8 mouse cellular contexts compared by ENCODE assay signal in the genomic region with DNA sequence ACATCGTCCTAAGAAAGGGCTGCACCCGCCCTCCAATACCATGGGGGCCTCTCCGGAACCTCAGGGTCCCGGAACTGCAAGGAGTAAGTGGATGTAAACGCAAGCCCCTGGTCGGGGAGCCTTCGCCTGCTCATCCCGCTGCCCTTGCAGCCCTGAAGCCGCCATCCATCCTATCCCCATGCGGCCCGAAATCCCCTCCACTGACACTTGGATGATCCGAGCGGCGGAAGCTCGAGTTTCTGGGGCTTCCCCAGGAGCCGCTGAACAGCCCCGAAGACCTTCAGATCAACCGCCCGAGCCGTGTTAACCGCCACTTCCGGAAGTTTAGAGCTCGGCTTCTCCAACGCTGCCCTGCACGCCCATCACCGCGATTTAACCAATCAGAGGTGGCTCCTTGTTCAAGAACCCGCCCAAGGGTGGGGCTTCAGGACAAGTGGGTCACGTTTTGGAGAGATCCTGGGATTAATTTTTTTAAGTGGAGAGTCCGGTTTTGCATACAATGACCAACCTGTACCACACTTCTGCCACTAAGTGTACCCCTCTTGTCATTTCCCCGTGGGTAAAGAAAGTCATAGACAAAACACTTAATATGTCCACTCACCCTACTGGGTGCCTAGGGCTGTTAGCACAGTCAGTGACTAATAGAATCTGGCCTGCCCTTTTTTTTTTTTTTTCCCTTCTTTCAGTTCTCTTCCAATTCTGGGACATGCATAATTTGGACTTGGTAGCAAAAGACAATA. TPM values are rescaled to one million over a fixed set of nuclear protein-coding genes. Genes with fewer than 3 reads are reported as not detected.
A peak's percentile ranks its signal among the peaks of the same experiment; 100 is the strongest.
DNase-seq lines count a peak whose midpoint lies in the region; ATAC-seq and TF ChIP-seq lines count a peak whose summit lies in the region.

No protein-coding gene starts in this region.

- no peak for TF ChIP-seq RAD21 in CH12.LX (IDR thresholded peaks at IDR 0.05; ENCODE audit: low read depth, low read length)

- DNase-seq in CH12.LX (ENCODE audit: extremely low read depth): peak; percentile 98
- DNase-seq in c-Kit-positive CD71-positive TER-119-negative erythroid progenitor cells, embryonic 14.5 days (ENCODE audit: low read depth): peak; percentile 99
- peak; percentile 95 for DNase-seq in heart, postnatal 0 days (ENCODE audit: low spot score)
- DNase-seq in kidney, postnatal 4 days: peak; percentile 97 to 98

- H3K79me2 ChIP-seq in CH12.LX (replicated peaks; ENCODE audit: control insufficient read depth, extremely low read depth, insufficient read depth, poor library complexity, severe bottlenecking): no peaks in the 10 kb centered on the region

- peak overlapping the region; percentile 75 for H3K9ac ChIP-seq in CH12.LX (ENCODE audit: insufficient read depth, low read depth)
- H3K9ac ChIP-seq in forebrain, embryonic 12.5 days: peak overlapping the region; percentile 80
- H3K9ac ChIP-seq in heart, postnatal 0 days (replicated peaks; ENCODE audit: low read depth, low read length): peak overlapping the region; percentile 90
- H3K9ac ChIP-seq in liver, embryonic 16.5 days (ENCODE audit: low read depth, low read length): peak overlapping the region; percentile 93
- peak overlapping the region; percentile 84 for H3K9ac ChIP-seq in neural tube, embryonic 13.5 days

- H3K4me2 ChIP-seq in CH12.LX (ENCODE audit: insufficient read depth, low read depth, poor library complexity, severe bottlenecking): peak overlapping the region; percentile 91
- H3K4me2 ChIP-seq in forebrain, embryonic 12.5 days: peak overlapping the region; percentile 93
- H3K4me2 ChIP-seq in heart, postnatal 0 days (ENCODE audit: low read depth, low read length): peak overlapping the region; percentile 79
- H3K4me2 ChIP-seq in liver, embryonic 16.5 days (ENCODE audit: low read depth, low read length): peak overlapping the region; percentile 86
- peak overlapping the region; percentile 79 for H3K4me2 ChIP-seq in neural tube, embryonic 13.5 days

- TF ChIP-seq EP300 in CH12.LX (IDR thresholded peaks at IDR 0.05; ENCODE audit: low read length): peak; percentile 21; the same call in 1 of the 2 replicates
- TF ChIP-seq EP300 in heart, postnatal 0 days (IDR thresholded peaks at IDR 0.05; ENCODE audit: low read depth): no peak; the same call in 1 of the 2 replicates

- TF ChIP-seq CTCF in CH12.LX (conservative IDR thresholded peaks at IDR 0.05 in 1 of 2, IDR thresholded peaks at IDR 0.05 in 1 of 2; ENCODE audit: low read depth in 2 of 2, low read length in 2 of 2): no peak
- no peak for TF ChIP-seq CTCF in heart, postnatal 0 days (IDR thresholded peaks at IDR 0.05; ENCODE audit: low read depth)
- no peak for TF ChIP-seq CTCF in testis, adult 2 months (IDR thresholded peaks at IDR 0.05; ENCODE audit: control insufficient read depth, insufficient read depth, insufficient replicate concordance, low read depth, low read length)

- TF ChIP-seq POLR2A in CH12.LX (IDR thresholded peaks at IDR 0.05; ENCODE audit: low read depth, low read length): peak; percentile 80
- peak; percentile 78 for TF ChIP-seq POLR2A in testis, adult 2 months (IDR thresholded peaks at IDR 0.05; ENCODE audit: control insufficient read depth, low read depth, low read length)

- ATAC-seq in forebrain, embryonic 12.5 days (ENCODE audit: low FRiP score): peak; percentile 98
- peak; percentile 98 for ATAC-seq in heart, postnatal 0 days (ENCODE audit: insufficient read depth, low read depth)
- ATAC-seq in liver, embryonic 16.5 days (ENCODE audit: low read depth): peak; percentile 92
- peak; percentile 98 for ATAC-seq in neural tube, embryonic 13.5 days (ENCODE audit: low read depth)

- under 1% methylated on average over 31 of the region's 31 CpGs for WGBS in forebrain, embryonic 12.5 days
- under 1% methylated on average over 31 of the region's 31 CpGs for WGBS in heart, postnatal 0 days
- WGBS in liver, embryonic 16.5 days (ENCODE audit: insufficient replicate concordance): 0% methylated on average over 31 of the region's 31 CpGs
- WGBS in neural tube, embryonic 13.5 days: under 1% methylated on average over 31 of the region's 31 CpGs

- peaks cover 2 to 32% of the 10 kb centered on the region in 2 experiments; a peak in 2 of 4 replicates for H3K4me1 ChIP-seq in CH12.LX (ENCODE audit: control insufficient read depth in 1 of 2, insufficient read depth in 2 of 2)
- peaks cover 7% of the 10 kb centered on the region for H3K4me1 ChIP-seq in forebrain, embryonic 12.5 days
- peaks cover 6% of the 10 kb centered on the region for H3K4me1 ChIP-seq in heart, postnatal 0 days (ENCODE audit: control insufficient read depth, insufficient read depth)
- H3K4me1 ChIP-seq in liver, embryonic 16.5 days (ENCODE audit: control insufficient read depth, low read depth, low read length): peaks cover 22% of the 10 kb centered on the region
- H3K4me1 ChIP-seq in neural tube, embryonic 13.5 days (replicated peaks): peaks cover 6% of the 10 kb centered on the region
- no peaks in the 10 kb centered on the region for H3K4me1 ChIP-seq in testis, adult 2 months (ENCODE audit: control insufficient read depth, insufficient read depth, low read length)

- peak overlapping the region; percentile 27; the same call in 1 of the 2 replicates for H3K27ac ChIP-seq in CH12.LX (ENCODE audit: insufficient read depth, low read depth)
- H3K27ac ChIP-seq in forebrain, embryonic 12.5 days: peak overlapping the region; percentile 78
- peak overlapping the region; percentile 79 for H3K27ac ChIP-seq in heart, postnatal 0 days (ENCODE audit: low read depth)
- H3K27ac ChIP-seq in liver, embryonic 16.5 days (ENCODE audit: low read length): peak overlapping the region; percentile 89
- H3K27ac ChIP-seq in neural tube, embryonic 13.5 days (replicated peaks): peak overlapping the region; percentile 84
- peak overlapping the region; percentile 99 for H3K27ac ChIP-seq in testis, adult 2 months (ENCODE audit: control insufficient read depth, insufficient read depth, low read depth, low read length)

- H3K36me3 ChIP-seq in CH12.LX (replicated peaks in 1 of 2; ENCODE audit: control insufficient read depth in 1 of 2, insufficient read depth in 1 of 2, low read length in 1 of 2): peaks cover 4 to 21% of the 10 kb centered on the region in 2 experiments
- H3K36me3 ChIP-seq in forebrain, embryonic 12.5 days (replicated peaks): no peaks in the 10 kb centered on the region
- peaks cover 9% of the 10 kb centered on the region; the same call in 1 of the 2 replicates for H3K36me3 ChIP-seq in heart, postnatal 0 days (replicated peaks; ENCODE audit: control insufficient read depth, insufficient read depth, low read length)
- no peaks in the 10 kb centered on the region for H3K36me3 ChIP-seq in liver, embryonic 16.5 days (ENCODE audit: control insufficient read depth, insufficient read depth)
- no peaks in the 10 kb centered on the region for H3K36me3 ChIP-seq in neural tube, embryonic 13.5 days
- no peaks in the 10 kb centered on the region for H3K36me3 ChIP-seq in testis, adult 2 months (ENCODE audit: control insufficient read depth, insufficient read depth, low read length)

- in situ Hi-C loops in CH12.LX (cut with MboI; ENCODE audit: low pct_ligation_motif_present, low pct_unique_long_range_greater_than_20kb, low sequenced_read_pairs): no loop called here

- dilution Hi-C loops in CH12.LX (cut with MboI; ENCODE audit: extremely low pct_ligation_motif_present, extremely low pct_unique_long_range_greater_than_20kb, low sequenced_read_pairs): no loop called here

- H3K9me3 ChIP-seq in CH12.LX (replicated peaks; ENCODE audit: low read length): no peaks in the 10 kb centered on the region
- no peaks in the 10 kb centered on the region for H3K9me3 ChIP-seq in forebrain, embryonic 12.5 days
- H3K9me3 ChIP-seq in heart, postnatal 0 days (replicated peaks; ENCODE audit: control insufficient read depth, low read length): no peaks in the 10 kb centered on the region
- H3K9me3 ChIP-seq in liver, embryonic 16.5 days (replicated peaks; ENCODE audit: control insufficient read depth, low read length): no peaks in the 10 kb centered on the region
- no peaks in the 10 kb centered on the region for H3K9me3 ChIP-seq in neural tube, embryonic 13.5 days

- peak overlapping the region; percentile 63 to 79 (median 78) for H3K4me3 ChIP-seq in CH12.LX (replicated peaks in 1 of 3; ENCODE audit: low read depth in 2 of 3, low read length in 2 of 3, poor library complexity in 1 of 3)
- peak overlapping the region; percentile 78 for H3K4me3 ChIP-seq in forebrain, embryonic 12.5 days (replicated peaks)
- H3K4me3 ChIP-seq in heart, postnatal 0 days (ENCODE audit: low read depth, low read length): peak overlapping the region; percentile 86
- H3K4me3 ChIP-seq in liver, embryonic 16.5 days (ENCODE audit: low read depth, low read length): peak overlapping the region; percentile 85
- H3K4me3 ChIP-seq in neural tube, embryonic 13.5 days: peak overlapping the region; percentile 72
- peak overlapping the region; percentile 99 for H3K4me3 ChIP-seq in testis, adult 2 months (ENCODE audit: control insufficient read depth, low read depth, low read length)

- no peaks in the 10 kb centered on the region for H3K27me3 ChIP-seq in CH12.LX (replicated peaks)
- no peaks in the 10 kb centered on the region for H3K27me3 ChIP-seq in forebrain, embryonic 12.5 days
- no peaks in the 10 kb centered on the region for H3K27me3 ChIP-seq in heart, postnatal 0 days (ENCODE audit: control insufficient read depth, insufficient read depth, low read length)
- H3K27me3 ChIP-seq in liver, embryonic 16.5 days (ENCODE audit: control insufficient read depth, insufficient read depth, low read depth, low read length): no peaks in the 10 kb centered on the region
- no peaks in the 10 kb centered on the region for H3K27me3 ChIP-seq in neural tube, embryonic 13.5 days
- H3K27me3 ChIP-seq in testis, adult 2 months (ENCODE audit: control insufficient read depth, insufficient read depth, low read length): no peaks in the 10 kb centered on the region

RNA-seq across cellular contexts. Expression of gene Acyp1, which starts 8.0 kb away (rescaled TPM):
- total RNA-seq in CH12.LX (2012; rRNA removed) (22.7 and 27.5 TPM in 2 replicates), CH12.LX (2014; rRNA removed) (34.0 and 37.2 TPM in 2 replicates)
- 10.7 and 15.3 TPM in 2 replicates for polyA plus RNA-seq in CH12.LX (2012; ENCODE audit: insufficient read length, low read depth)
- 62.1 and 62.2 TPM in 2 replicates for polyA plus RNA-seq in forebrain, embryonic 12.5 days (2016; fragmentation: Nextera tagmentation; extraction: Ambion mirVana)
- 18.1 and 64.2 TPM in 2 replicates for total RNA-seq in heart, postnatal 0 days (2014; rRNA removed; ENCODE audit: low replicate concordance)
- 59.8 and 72.1 TPM in 2 replicates for polyA plus RNA-seq in heart, postnatal 0 days (2015; fragmentation: Nextera tagmentation; extraction: Ambion mirVana)
- polyA plus RNA-seq in liver, embryonic 16.5 days (2015; fragmentation: Nextera tagmentation; extraction: Ambion mirVana): 43.3 and 48.8 TPM in 2 replicates
- 66.1 and 74.5 TPM in 2 replicates for polyA plus RNA-seq in neural tube, embryonic 13.5 days (2015; fragmentation: Nextera tagmentation; extraction: Ambion mirVana)
- 187 and 199 TPM in 2 replicates for polyA plus RNA-seq in testis, adult 2 months (2012; rRNA removed)

RNA-seq across cellular contexts. Expression of gene Zc2hc1c, which starts 8.1 kb away (rescaled TPM):
- 0.08 and 0.13 TPM in 2 replicates for total RNA-seq in CH12.LX (2012; rRNA removed)
- total RNA-seq in CH12.LX (2014; rRNA removed): not detected in 2 replicates
- polyA plus RNA-seq in CH12.LX (2012; ENCODE audit: insufficient read length, low read depth): 0.13 and 0.19 TPM in 2 replicates
- polyA plus RNA-seq in forebrain, embryonic 12.5 days (2016; fragmentation: Nextera tagmentation; extraction: Ambion mirVana): 1.1 and 1.6 TPM in 2 replicates
- total RNA-seq in heart, postnatal 0 days (2014; rRNA removed; ENCODE audit: low replicate concordance): 0.80 and 0.85 TPM in 2 replicates
- 1.1 TPM in 2 replicates for polyA plus RNA-seq in heart, postnatal 0 days (2015; fragmentation: Nextera tagmentation; extraction: Ambion mirVana)
- polyA plus RNA-seq in liver, embryonic 16.5 days (2015; fragmentation: Nextera tagmentation; extraction: Ambion mirVana): 0.08 and 0.13 TPM in 2 replicates
- 1.1 and 1.2 TPM in 2 replicates for polyA plus RNA-seq in neural tube, embryonic 13.5 days (2015; fragmentation: Nextera tagmentation; extraction: Ambion mirVana)
- 11.6 and 13.7 TPM in 2 replicates for polyA plus RNA-seq in testis, adult 2 months (2012; rRNA removed)

RNA-seq across cellular contexts. Expression of gene Mlh3, which starts 9.9 kb away (rescaled TPM):
- total RNA-seq in CH12.LX (2012; rRNA removed): 6.1 and 7.8 TPM in 2 replicates
- 8.2 and 9.8 TPM in 2 replicates for total RNA-seq in CH12.LX (2014; rRNA removed)
- 6.7 and 8.3 TPM in 2 replicates for polyA plus RNA-seq in CH12.LX (2012; ENCODE audit: insufficient read length, low read depth)
- polyA plus RNA-seq in forebrain, embryonic 12.5 days (2016; fragmentation: Nextera tagmentation; extraction: Ambion mirVana): 11.0 and 11.2 TPM in 2 replicates
- total RNA-seq in heart, postnatal 0 days (2014; rRNA removed; ENCODE audit: low replicate concordance): 4.4 and 8.6 TPM in 2 replicates
- polyA plus RNA-seq in heart, postnatal 0 days (2015; fragmentation: Nextera tagmentation; extraction: Ambion mirVana): 4.9 and 5.0 TPM in 2 replicates
- polyA plus RNA-seq in liver, embryonic 16.5 days (2015; fragmentation: Nextera tagmentation; extraction: Ambion mirVana): 2.2 and 2.3 TPM in 2 replicates
- 8.7 and 9.6 TPM in 2 replicates for polyA plus RNA-seq in neural tube, embryonic 13.5 days (2015; fragmentation: Nextera tagmentation; extraction: Ambion mirVana)
- 11.1 and 13.1 TPM in 2 replicates for polyA plus RNA-seq in testis, adult 2 months (2012; rRNA removed)

RNA-seq across cellular contexts. Expression of gene Nek9, which starts 58.9 kb away (rescaled TPM):
- total RNA-seq in CH12.LX (2012; rRNA removed) (23.5 and 27.4 TPM in 2 replicates), CH12.LX (2014; rRNA removed) (12.7 and 15.6 TPM in 2 replicates)
- 30.9 and 32.0 TPM in 2 replicates for polyA plus RNA-seq in CH12.LX (2012; ENCODE audit: insufficient read length, low read depth)
- 23.7 and 24.5 TPM in 2 replicates for polyA plus RNA-seq in forebrain, embryonic 12.5 days (2016; fragmentation: Nextera tagmentation; extraction: Ambion mirVana)
- total RNA-seq in heart, postnatal 0 days (2014; rRNA removed; ENCODE audit: low replicate concordance): 29.2 and 45.2 TPM in 2 replicates
- 12.5 and 14.2 TPM in 2 replicates for polyA plus RNA-seq in heart, postnatal 0 days (2015; fragmentation: Nextera tagmentation; extraction: Ambion mirVana)
- polyA plus RNA-seq in liver, embryonic 16.5 days (2015; fragmentation: Nextera tagmentation; extraction: Ambion mirVana): 5.4 and 6.9 TPM in 2 replicates
- polyA plus RNA-seq in neural tube, embryonic 13.5 days (2015; fragmentation: Nextera tagmentation; extraction: Ambion mirVana): 14.7 and 15.2 TPM in 2 replicates
- polyA plus RNA-seq in testis, adult 2 months (2012; rRNA removed): 18.2 and 20.3 TPM in 2 replicates

Comparison
In these comparisons a context has a peak if more than half of its experiments do, and no peak if none do; other contexts are left out.
1. Peak in every context shown above with its lines: DNase-seq, ATAC-seq, H3K4me3 ChIP-seq and H3K27ac ChIP-seq.
2. H3K27ac ChIP-seq: peak in every context shown above with its lines; median percentile 99 in testis, adult 2 months; 89 in liver, embryonic 16.5 days; 84 in neural tube, embryonic 13.5 days; 79 in heart, postnatal 0 days; 78 in forebrain, embryonic 12.5 days; 27 in CH12.LX.